Mouse (Mus musculus): ENCODE measurements at regions not wholly inside any gene's neighbourhood (a gene's known extent, or its start where the extent isn't known, plus 50 kb on each side); places are given as distances from the start of the nearest gene placed in this dataset.

GRCm38 (mm10) chr13:99056432-99057292 is 72.3 kb upstream of the 1700024P04Rik start:
- no peak for DNase-seq

GRCm38 (mm10) chr13:99055609-99056321 is 71.4 kb upstream of the 1700024P04Rik start:
- no peak for DNase-seq

- DNase-seq = no peak
Measured at GRCm38 (mm10) chr13:99052076-99052475, 67.7 kb upstream of the 1700024P04Rik start.

DNA sequence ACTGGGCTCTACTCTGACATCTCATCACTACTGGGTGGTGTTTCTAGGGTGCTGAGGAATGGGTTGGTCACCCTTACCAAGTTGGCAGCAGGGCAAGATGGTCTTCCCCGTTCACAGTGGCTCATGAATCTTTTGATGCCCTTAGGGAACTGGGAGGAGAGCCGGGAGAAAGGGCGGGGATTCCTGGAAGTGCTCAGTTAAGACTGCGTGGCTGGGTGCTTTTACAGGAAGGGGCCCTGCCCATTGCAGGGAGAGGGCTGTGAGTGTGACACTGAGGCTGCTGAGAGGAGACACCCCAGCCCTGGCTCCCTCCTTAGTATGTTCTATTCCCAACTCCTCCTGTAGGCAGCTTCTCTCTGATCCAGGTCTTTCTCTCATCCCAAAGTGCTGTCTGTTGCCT is 65.3 kb upstream of the 1700024P04Rik start:
- no peak for DNase-seq

- DNase-seq = no peak
Measured at GRCm38 (mm10) chr13:99048651-99049100, 64.3 kb upstream of the 1700024P04Rik start.

DNA sequence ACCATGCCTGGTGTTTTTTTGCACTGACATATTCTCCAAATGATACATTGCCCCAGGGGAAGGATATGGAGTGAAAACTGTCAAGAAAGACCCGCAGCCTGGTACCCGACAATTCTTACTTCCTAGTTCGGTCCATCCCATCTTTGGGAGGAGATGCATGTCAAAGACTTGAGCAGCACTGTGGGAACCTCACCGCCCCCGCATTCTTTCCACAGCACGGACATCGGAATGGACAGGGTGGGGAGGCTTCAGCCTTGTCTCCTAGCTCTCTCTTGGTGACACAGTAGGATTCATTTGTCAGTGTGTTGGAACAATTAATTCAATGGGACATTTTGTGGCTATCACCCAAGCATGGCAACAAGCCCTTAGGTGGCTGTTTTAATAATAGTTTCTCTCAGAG is 62.9 kb upstream of the 1700024P04Rik start:
- no peak for DNase-seq

DNA sequence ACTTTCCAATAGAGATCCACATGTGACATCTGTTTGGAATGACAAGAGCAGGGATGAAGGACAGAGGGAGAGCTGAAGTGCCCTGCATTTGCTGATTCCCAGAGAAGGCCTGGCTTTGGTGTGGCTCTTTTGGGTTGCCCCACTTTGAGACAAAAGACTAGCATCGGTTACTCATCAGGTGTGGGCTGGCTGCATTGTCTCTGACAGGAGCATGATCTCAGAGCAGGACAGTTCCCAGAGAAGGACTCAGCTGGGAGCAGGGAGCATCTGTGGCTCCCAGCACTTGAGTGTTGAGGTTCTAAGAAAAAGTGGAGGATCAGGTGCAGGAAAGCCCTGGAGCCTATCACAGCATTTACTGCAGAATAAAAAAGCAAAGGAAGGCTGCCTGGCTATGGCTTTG is 62.4 kb upstream of the 1700024P04Rik start:
- DNase-seq = no peak

- no peak for DNase-seq
Measured at GRCm38 (mm10) chr13:99042086-99042485, 57.7 kb upstream of the 1700024P04Rik start.

DNA sequence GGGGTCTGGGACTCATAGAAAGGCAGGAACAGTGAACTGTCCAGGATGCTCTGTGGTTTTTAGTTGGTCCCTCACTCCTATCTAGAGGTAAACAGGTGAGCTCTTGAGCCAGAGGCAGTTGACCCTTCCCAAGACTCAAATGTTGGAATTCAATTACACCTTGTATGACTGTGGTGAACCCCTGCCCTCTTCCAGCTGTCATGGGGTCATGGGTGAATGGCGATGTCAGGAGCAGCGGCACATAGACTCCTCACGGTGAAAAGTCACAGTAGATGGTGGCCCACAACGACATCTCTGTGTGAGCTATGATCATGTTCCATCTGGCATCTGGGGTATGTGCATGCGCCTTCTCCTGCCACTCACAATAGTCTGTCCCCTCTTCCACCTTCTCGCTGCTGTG is 56.9 kb upstream of the 1700024P04Rik start:
- DNase-seq = no peak

GRCm38 (mm10) chr13:99040846-99041245 is 56.5 kb upstream of the 1700024P04Rik start:
- DNase-seq = no peak

GRCm38 (mm10) chr13:99040171-99040570 is 55.8 kb upstream of the 1700024P04Rik start:
- no peak for DNase-seq

- no peak for DNase-seq
Measured at GRCm38 (mm10) chr13:99039063-99039385, 54.7 kb upstream of the 1700024P04Rik start.

DNA sequence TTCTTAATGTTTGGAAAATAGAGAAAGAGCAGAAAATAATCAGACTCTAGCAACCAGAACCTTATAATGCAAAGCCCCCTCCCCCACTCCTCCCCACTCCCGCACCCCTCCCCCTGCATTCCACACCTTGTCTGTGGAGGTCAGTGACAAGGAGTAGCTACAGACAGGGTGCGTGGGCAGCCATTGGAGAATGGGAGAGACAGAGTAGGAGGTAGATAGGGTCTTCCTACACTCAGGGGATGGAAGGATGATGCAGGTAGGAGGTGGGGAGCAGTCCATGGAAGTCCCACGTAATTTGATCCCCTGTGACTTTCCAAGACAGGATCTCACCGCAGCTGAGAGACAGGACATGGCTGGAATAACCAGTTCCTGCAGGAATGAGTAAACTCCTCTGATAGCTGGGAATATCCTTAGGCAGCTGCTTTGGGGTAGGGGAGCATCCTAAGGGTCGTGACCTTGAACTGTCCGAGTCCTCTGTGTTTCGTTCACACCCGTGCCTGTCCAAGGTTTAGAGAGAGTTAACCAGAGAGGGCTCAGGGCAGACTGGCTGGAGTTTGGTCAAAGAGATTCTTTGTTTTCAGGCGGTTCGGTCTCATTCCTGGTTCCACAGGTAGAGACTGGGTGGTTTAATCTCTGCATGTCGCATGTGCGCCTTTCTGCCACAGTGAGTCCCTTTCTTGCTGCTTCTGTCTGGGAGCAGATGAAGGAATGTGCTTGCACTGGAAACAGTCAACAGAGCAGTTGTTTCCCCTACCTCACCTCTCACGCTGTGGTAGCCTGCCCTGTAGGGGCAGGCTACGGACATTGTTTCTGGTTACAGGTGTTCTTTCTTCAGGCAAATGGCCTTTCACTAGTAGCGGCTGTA is 54.1 kb upstream of the 1700024P04Rik start:
- DNase-seq = no peak

- no peak for DNase-seq
Measured at GRCm38 (mm10) chr13:99037131-99037530, 52.8 kb upstream of the 1700024P04Rik start.

Measured in cerebellum, postnatal 36 days (tissue).